12 mouse cellular contexts compared by ENCODE assay signal in the genomic region with DNA sequence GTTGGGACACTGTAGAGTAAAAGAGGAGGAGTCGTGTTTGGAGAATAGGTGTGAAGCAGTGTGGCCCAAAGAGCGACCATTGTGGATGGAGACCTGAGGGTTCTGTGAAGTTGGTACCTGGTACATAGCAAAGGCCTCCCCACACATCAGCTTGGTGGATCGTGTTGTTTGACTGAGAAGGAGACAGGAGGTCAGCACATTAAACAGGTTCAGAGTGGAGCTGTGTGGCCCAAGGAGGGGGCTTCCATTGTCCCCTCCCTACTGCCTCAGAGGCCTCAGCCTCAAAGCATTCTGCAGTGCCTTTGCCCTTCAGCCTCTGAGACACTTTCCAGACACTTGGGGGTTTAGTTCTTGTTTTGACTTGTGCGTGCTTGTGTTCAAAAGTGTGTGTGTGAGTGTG.
"Had no signal": no experiment of that assay in that cellular context is flagged by ENCODE, and none has a peak within 500 bp of the region (broad histone marks: within the 10 kb centered on the region; RNA-seq: fewer than 3 reads in every experiment).

No protein-coding gene starts in this region.

- H3K9me3 ChIP-seq: limb, embryonic 13.5 days had no signal

- DNase-seq: kidney, adult 9 months; kidney, postnatal 10 days; kidney, postnatal 4 days; left cerebral cortex, postnatal 4 days; lung, adult 18-20 months; right cerebral cortex, adult 18-20 months; thymus, postnatal 4 days had no signal

- H3K4me2 ChIP-seq: limb, embryonic 13.5 days had no signal

- H3K4me1 ChIP-seq: limb, embryonic 13.5 days had no signal

- H3K4me3 ChIP-seq: layer of hippocampus, adult 2 months; limb, embryonic 13.5 days; myocyte had no signal

- H3K36me3 ChIP-seq: limb, embryonic 13.5 days had no signal

- H3K9ac ChIP-seq: limb, embryonic 13.5 days; liver, embryonic 14.5 days had no signal

- H3K27ac ChIP-seq: layer of hippocampus, adult 2 months; limb, embryonic 13.5 days; liver, embryonic 14.5 days; stomach, postnatal 0 days had no signal
